Mouse (Mus musculus) kidney, adult 2 months (tissue): ENCODE data around the gene Ccnt1. TPM values are rescaled to one million over a fixed set of nuclear protein-coding genes. Genes with fewer than 3 reads are reported as not detected.
"Not testable (repeated sequence)": the region's sequence is repeated elsewhere in the genome, so short reads cannot be mapped to it uniquely, and the experiment has no call there.

Experiments
- DNase-seq: peaks from one replicate; pipeline ENCODE4 v3.0.0; 2021
- H3K27ac ChIP-seq: fragments of 200-500 bp; 2 replicates; pipeline ENCODE4 v1.5.1; 2012; ENCODE audit warnings: low read depth, low read length, control low read depth, inconsistent platforms; ENCODE audit not compliant: insufficient read depth
- H3K27me3 ChIP-seq: fragments of 200-500 bp; replicated peaks from 2 replicates; pipeline ENCODE4 v1.6.1; 2012; ENCODE audit warnings: mild to moderate bottlenecking, moderate library complexity, low read length, inconsistent platforms; ENCODE audit not compliant: control insufficient read depth, insufficient read depth
- H3K36me3 ChIP-seq: fragments of 200-500 bp; 2 replicates; pipeline ENCODE4 v1.6.1; 2012; ENCODE audit warnings: mild to moderate bottlenecking, moderate library complexity, low read length, inconsistent platforms; ENCODE audit not compliant: control insufficient read depth, insufficient read depth
- H3K4me1 ChIP-seq: fragments of 200-500 bp; 2 replicates; pipeline ENCODE4 v1.6.1; 2011; ENCODE audit warnings: low read length; ENCODE audit not compliant: control insufficient read depth, insufficient read depth
- H3K4me3 ChIP-seq: fragments of 200-500 bp; 2 replicates; pipeline ENCODE4 v1.5.1; 2011; ENCODE audit warnings: mild to moderate bottlenecking, low read depth, low read length, control low read depth; ENCODE audit not compliant: insufficient read depth
- CTCF ChIP-seq: fragments of 200-500 bp; conservative IDR thresholded peaks from 2 replicates; pipeline ENCODE4 v1.5.1; 2011; ENCODE audit warnings: low read depth, mild to moderate bottlenecking, control low read depth, low read length, moderate library complexity, mixed read lengths; ENCODE audit not compliant: insufficient read depth, insufficient read length
- POLR2A ChIP-seq: fragments of 200-500 bp; IDR thresholded peaks from one replicate; pipeline ENCODE4 v1.6.1; 2011; ENCODE audit warnings: low read depth, low read length, control low read depth
- WGBS: fragments of 180-500 bp; shearing (Covaris S2); methylation state at CpG from one replicate; pipeline ENCODE4 v1.1.7; 2018; 5-methylcytosine and 5-hydroxymethylcytosine counted together
- polyA plus RNA-seq: library from polyadenylated mRNA; depleted of rRNA; stranded (reverse); fragments of >200 nt; gene quantifications from 2 replicates; pipeline ENCODE4 v1.2.3, GENCODE M21; 2012

Gene Ccnt1
- polyA plus RNA-seq, 1 experiment = 11.0 TPM

- H3K4me3 ChIP-seq = no peak overlapping the region
- H3K36me3 ChIP-seq = no peaks in the 10 kb centered on the region
- TF ChIP-seq POLR2A (no peak), CTCF (no peak)
- DNase-seq = no peak
- H3K4me1 ChIP-seq = peaks cover 3% of the 10 kb centered on the region; the same call in 1 of the 2 replicates
- WGBS = 85% methylated on average over 8 of the region's 8 CpGs
- no peaks in the 10 kb centered on the region for H3K27me3 ChIP-seq
- H3K27ac ChIP-seq = no peak overlapping the region
Observed at GRCm38 (mm10) chr15:98514146-98514545, 56.6 kb downstream of the Ccnt1 start.

DNA sequence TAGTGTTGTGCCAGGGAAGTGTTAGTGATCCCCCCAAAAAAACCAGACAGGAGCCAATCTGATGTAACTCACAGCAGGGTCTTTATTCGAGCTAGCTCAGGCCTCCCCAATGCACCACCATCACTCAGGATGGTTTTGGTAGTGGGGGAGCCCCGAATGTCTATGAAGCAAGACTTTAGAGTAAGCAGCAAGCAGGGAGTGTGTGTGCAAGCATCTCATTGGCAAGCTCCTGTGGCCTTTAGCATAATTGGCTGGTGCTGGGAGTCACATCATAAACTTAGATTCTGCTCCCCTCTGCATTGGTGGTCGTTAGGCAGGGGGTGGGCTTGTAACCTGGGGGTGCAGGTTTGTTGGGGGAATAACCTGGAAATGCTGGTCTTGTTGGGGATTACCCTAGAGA, 57.0 kb downstream of the Ccnt1 start:
- H3K27ac ChIP-seq, H3K27me3 ChIP-seq, H3K4me3 ChIP-seq, DNase-seq, H3K36me3 ChIP-seq, H3K4me1 ChIP-seq: not testable (repeated sequence)
- 65% methylated on average over 3 of the region's 3 CpGs for WGBS

DNA sequence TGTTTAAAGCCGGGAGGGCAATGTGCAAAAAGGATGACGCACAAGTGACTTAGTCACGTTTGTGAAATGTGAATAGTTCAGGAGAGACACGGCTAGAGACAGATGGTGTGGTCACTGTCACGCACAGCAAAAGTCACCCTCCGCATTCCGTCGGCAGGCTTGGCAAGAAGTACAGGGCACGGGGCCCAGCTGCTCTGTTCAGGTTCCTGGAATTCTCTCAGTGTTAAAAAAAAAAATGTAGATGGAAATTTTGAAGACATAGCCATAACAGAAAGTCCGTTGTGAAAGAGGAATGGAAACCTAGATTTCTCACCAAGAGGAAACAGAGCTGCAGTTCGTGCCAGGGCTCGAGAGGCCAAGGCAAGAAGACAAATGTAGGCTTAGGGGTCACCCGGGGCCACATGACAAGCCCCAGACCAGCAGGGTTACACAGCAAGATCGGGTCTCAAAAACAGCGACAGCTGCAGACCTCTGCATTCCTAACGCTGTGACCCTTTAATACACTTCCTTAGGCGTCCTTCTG, 57.9 kb downstream of the Ccnt1 start:
- Histone ChIP-seq H3K27ac (peak overlapping the region; percentile 43; the same call in 1 of the 2 replicates), H3K4me1 (peaks cover 3% of the 10 kb centered on the region; the same call in 1 of the 2 replicates), H3K27me3 (no peaks in the 10 kb centered on the region), H3K36me3 (no peaks in the 10 kb centered on the region), H3K4me3 (no peak overlapping the region)
- peak; percentile 82 for DNase-seq
- TF ChIP-seq CTCF (no peak), POLR2A (no peak)
- 18% methylated on average over 17 of the region's 17 CpGs for WGBS

- no peak overlapping the region for H3K4me3 ChIP-seq
- no peak overlapping the region for H3K27ac ChIP-seq
- no peak for DNase-seq
- TF ChIP-seq POLR2A = no peak
- TF ChIP-seq CTCF = no peak
- H3K27me3 ChIP-seq = no peaks in the 10 kb centered on the region
- peaks cover 3% of the 10 kb centered on the region; the same call in 1 of the 2 replicates for H3K4me1 ChIP-seq
- WGBS = 67% methylated on average over 8 of the region's 8 CpGs
- H3K36me3 ChIP-seq = no peaks in the 10 kb centered on the region
Observed at GRCm38 (mm10) chr15:98512232-98512631, 58.5 kb downstream of the Ccnt1 start.

DNA sequence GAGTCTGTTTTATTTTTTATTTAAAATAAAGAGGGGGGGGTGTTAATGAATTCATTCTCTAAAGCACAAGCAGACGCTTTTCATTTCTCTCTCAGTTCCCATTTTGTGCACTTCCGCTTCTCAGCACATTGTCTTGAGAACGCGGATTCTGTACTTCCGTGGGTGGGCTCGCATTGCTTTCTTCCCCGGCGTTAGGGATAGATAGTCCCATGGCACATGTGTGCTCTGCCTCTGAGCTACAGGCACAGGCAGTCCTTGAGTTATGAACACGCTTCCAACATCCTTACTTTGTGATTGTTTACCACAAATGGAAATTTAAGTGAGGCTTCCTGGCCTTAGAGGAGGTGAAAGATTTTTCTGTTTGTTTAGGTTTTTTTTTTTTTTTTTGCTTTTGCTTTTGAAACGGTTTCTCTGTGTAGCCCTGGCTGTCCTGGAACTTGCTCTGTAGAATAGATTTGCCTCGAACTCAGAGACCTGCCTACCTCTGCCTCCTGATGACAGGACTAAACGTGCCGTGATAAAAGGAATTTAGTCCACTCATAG, 59.3 kb downstream of the Ccnt1 start:
- 70% methylated on average over 13 of the region's 13 CpGs for WGBS
- TF ChIP-seq POLR2A (no peak), CTCF (no peak)
- no peaks in the 10 kb centered on the region for H3K27me3 ChIP-seq
- DNase-seq = peak; percentile 44
- no peaks in the 10 kb centered on the region for H3K36me3 ChIP-seq
- peaks cover 3% of the 10 kb centered on the region; the same call in 1 of the 2 replicates for H3K4me1 ChIP-seq
- no peak overlapping the region for H3K27ac ChIP-seq
- no peak overlapping the region for H3K4me3 ChIP-seq

GRCm38 (mm10) chr15:98510438-98511385, 60.0 kb downstream of the Ccnt1 start:
- Histone ChIP-seq H3K36me3 (no peaks in the 10 kb centered on the region), H3K27me3 (no peaks in the 10 kb centered on the region), H3K27ac (no peak overlapping the region), H3K4me3 (peak overlapping the region; percentile 25; the same call in 1 of the 2 replicates), H3K4me1 (peaks cover 3% of the 10 kb centered on the region; the same call in 1 of the 2 replicates)
- peak; percentile 72 for DNase-seq
- WGBS = 26% methylated on average over 25 of the region's 25 CpGs
- no peak for TF ChIP-seq POLR2A
- peak; percentile 79 for TF ChIP-seq CTCF

DNA sequence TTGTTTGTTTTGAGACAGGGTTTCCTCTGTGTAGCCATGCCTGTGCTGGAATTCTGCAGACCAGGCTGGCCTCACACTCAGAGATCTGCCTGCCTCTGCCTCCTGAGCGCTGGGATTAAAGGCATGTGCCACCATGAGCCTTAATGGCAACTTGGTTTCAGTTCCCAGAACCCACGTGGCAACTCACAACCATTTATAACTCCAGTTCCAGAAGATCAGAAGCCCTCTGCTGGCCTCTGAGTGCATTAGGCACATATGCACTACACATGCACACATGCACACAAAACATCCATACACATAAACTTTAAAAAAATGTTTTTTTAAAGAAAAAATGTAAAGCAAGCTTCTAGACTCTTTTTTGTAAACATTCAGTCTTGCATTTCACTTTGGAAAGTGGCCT, 61.3 kb downstream of the Ccnt1 start:
- peaks cover 3% of the 10 kb centered on the region; the same call in 1 of the 2 replicates for H3K4me1 ChIP-seq
- no peaks in the 10 kb centered on the region for H3K36me3 ChIP-seq
- no peak overlapping the region for H3K4me3 ChIP-seq
- WGBS = 48% methylated on average over 2 of the region's 2 CpGs
- no peak for DNase-seq
- TF ChIP-seq CTCF = no peak
- no peak for TF ChIP-seq POLR2A
- no peak overlapping the region for H3K27ac ChIP-seq
- no peaks in the 10 kb centered on the region for H3K27me3 ChIP-seq
